Mouse (Mus musculus) liver, postnatal 0 days (tissue): ENCODE data around the gene Tekt3.

Source experiments
- CTCF ChIP-seq: sonication (generic); IDR thresholded peaks from 2 replicates; pipeline ENCODE4 v1.5.1; 2016; ENCODE audit warnings: antibody characterized with exemption, low read depth
- EP300 ChIP-seq: IDR thresholded peaks from 2 replicates; pipeline ENCODE4 v1.6.1; 2016; ENCODE audit warnings: antibody characterized with exemption, low read depth, mild to moderate bottlenecking

- TF ChIP-seq CTCF (no peak), EP300 (no peak)
Measured at GRCm38 (mm10) chr11:63138739-63139138, 77.3 kb downstream of the Tekt3 start.
